Mouse (Mus musculus): ENCODE data around the gene Zbtb2.

The Zbtb2 gene

GRCm38 (mm10) chr10:4388384-4388745, 457 bp upstream of the Zbtb2 start:
- in situ Hi-C loops (cut with MboI; ENCODE audit: unreplicated experiment in 2 of 2): loop anchor here in 1 of 2 experiments (25.0 kb wide), 1 partner anchor 851 kb away; the partner anchor contains the start of gene Iyd

- in situ Hi-C loops (cut with MboI; ENCODE audit: unreplicated experiment in 2 of 2): loop anchor here in 1 of 2 experiments (25.0 kb wide), 1 partner anchor 850 kb away; the partner anchor contains the start of gene Iyd
These were observed 1.0 kb downstream of the Zbtb2 start for GRCm38 (mm10) chr10:4386609-4387591.

- in situ Hi-C loops (cut with MboI; ENCODE audit: unreplicated experiment in 2 of 2): loop anchor here in 1 of 2 experiments (25.0 kb wide), 1 partner anchor 847 kb away; the partner anchor contains the start of gene Iyd
These were observed 3.7 kb downstream of the Zbtb2 start for GRCm38 (mm10) chr10:4384244-4384643.

GRCm38 (mm10) chr10:4380748-4381147, 7.2 kb downstream of the Zbtb2 start:
- in situ Hi-C loops (cut with MboI; ENCODE audit: unreplicated experiment in 2 of 2): loop anchor here in 1 of 2 experiments (25.0 kb wide), 1 partner anchor 843 kb away; the partner anchor contains the start of gene Iyd

- in situ Hi-C loops (cut with MboI; ENCODE audit: unreplicated experiment in 2 of 2): loop anchor here in 1 of 2 experiments (25.0 kb wide), 1 partner anchor 840 kb away; the partner anchor contains the start of gene Iyd
These were observed 11.0 kb downstream of the Zbtb2 start for GRCm38 (mm10) chr10:4376931-4377330.

GRCm38 (mm10) chr10:4376461-4376860, 11.4 kb downstream of the Zbtb2 start:
- in situ Hi-C loops (cut with MboI; ENCODE audit: unreplicated experiment in 2 of 2): loop anchor here in 1 of 2 experiments (25.0 kb wide), 1 partner anchor 839 kb away; the partner anchor contains the start of gene Iyd

GRCm38 (mm10) chr10:4375267-4375666, 12.6 kb downstream of the Zbtb2 start:
- in situ Hi-C loops (cut with MboI; ENCODE audit: unreplicated experiment in 2 of 2): loop anchor here in 1 of 2 experiments (25.0 kb wide), 1 partner anchor 838 kb away; the partner anchor contains the start of gene Iyd

- in situ Hi-C loops (cut with MboI; ENCODE audit: unreplicated experiment in 2 of 2): loop anchor here in 1 of 2 experiments (25.0 kb wide), 2 partner anchors 837 to 1037 kb away; partner anchors contain the start of gene Iyd
These were observed 13.2 kb downstream of the Zbtb2 start for GRCm38 (mm10) chr10:4374734-4375133.

GRCm38 (mm10) chr10:4374239-4374638, 13.7 kb downstream of the Zbtb2 start:
- in situ Hi-C loops (cut with MboI; ENCODE audit: unreplicated experiment in 2 of 2): loop anchor here in 1 of 2 experiments (25.0 kb wide), 1 partner anchor 1037 kb away; no protein-coding TSS in a partner anchor

- in situ Hi-C loops (cut with MboI; ENCODE audit: unreplicated experiment in 2 of 2): loop anchor here in 1 of 2 experiments (25.0 kb wide), 1 partner anchor 1036 kb away; no protein-coding TSS in a partner anchor
These were observed 14.3 kb downstream of the Zbtb2 start for GRCm38 (mm10) chr10:4373558-4373957.

GRCm38 (mm10) chr10:4372011-4372410, 15.9 kb downstream of the Zbtb2 start:
- in situ Hi-C loops (cut with MboI; ENCODE audit: unreplicated experiment in 2 of 2): loop anchor here in 1 of 2 experiments (25.0 kb wide), 1 partner anchor 1035 kb away; no protein-coding TSS in a partner anchor

GRCm38 (mm10) chr10:4370105-4370504, 17.8 kb downstream of the Zbtb2 start:
- in situ Hi-C loops (cut with MboI; ENCODE audit: unreplicated experiment in 2 of 2): loop anchor here in 1 of 2 experiments (25.0 kb wide), 1 partner anchor 1033 kb away; no protein-coding TSS in a partner anchor

- in situ Hi-C loops (cut with MboI; ENCODE audit: unreplicated experiment in 2 of 2): loop anchor here in 1 of 2 experiments (25.0 kb wide), 1 partner anchor 1027 kb away; no protein-coding TSS in a partner anchor
These were observed 23.3 kb downstream of the Zbtb2 start for GRCm38 (mm10) chr10:4364618-4365017.

GRCm38 (mm10) chr10:4357435-4357834, 30.5 kb downstream of the Zbtb2 start:
- in situ Hi-C loops (cut with MboI; ENCODE audit: unreplicated experiment in 2 of 2): loop anchor here in 1 of 2 experiments (25.0 kb wide), 1 partner anchor 1020 kb away; no protein-coding TSS in a partner anchor

- in situ Hi-C loops (cut with MboI; ENCODE audit: unreplicated experiment in 2 of 2): loop anchor here in 1 of 2 experiments (25.0 kb wide), 1 partner anchor 1019 kb away; no protein-coding TSS in a partner anchor
These were observed 31.3 kb downstream of the Zbtb2 start for GRCm38 (mm10) chr10:4356640-4357039.

GRCm38 (mm10) chr10:4355882-4356451, 31.9 kb downstream of the Zbtb2 start:
- in situ Hi-C loops (cut with MboI; ENCODE audit: unreplicated experiment in 2 of 2): loop anchor here in 1 of 2 experiments (25.0 kb wide), 1 partner anchor 1019 kb away; no protein-coding TSS in a partner anchor

GRCm38 (mm10) chr10:4354371-4355260, 33.3 kb downstream of the Zbtb2 start:
- in situ Hi-C loops (cut with MboI; ENCODE audit: unreplicated experiment in 2 of 2): loop anchor here in 1 of 2 experiments (25.0 kb wide), 1 partner anchor 1017 kb away; no protein-coding TSS in a partner anchor

GRCm38 (mm10) chr10:4347591-4347990, 40.3 kb downstream of the Zbtb2 start:
- in situ Hi-C loops (cut with MboI; ENCODE audit: unreplicated experiment in 2 of 2): loop anchor here in 1 of 2 experiments (5.0 to 10.0 kb wide), 2 partner anchors 350 to 813 kb away; no protein-coding TSS in a partner anchor

- in situ Hi-C loops (cut with MboI; ENCODE audit: unreplicated experiment in 2 of 2): loop anchor here in 1 of 2 experiments (5.0 to 10.0 kb wide), 2 partner anchors 350 to 812 kb away; no protein-coding TSS in a partner anchor
These were observed 40.8 kb downstream of the Zbtb2 start for GRCm38 (mm10) chr10:4347136-4347492.

Data from v-Abl transformed pro-B cells (cell line).